Mouse (Mus musculus) stomach, embryonic 14.5 days (tissue): ENCODE data around the gene Gm43518. TPM values are rescaled to one million over a fixed set of nuclear protein-coding genes. Genes with fewer than 3 reads are reported as not detected.

Experiments used
- ATAC-seq: fragments of 200-750 bp; cut with Nextera tagmentation; 2 replicates; pipeline ENCODE4 v1.8.0; 2017; ENCODE audit warnings: low read depth, moderate TSS enrichment; ENCODE audit not compliant: insufficient number of reproducible peaks, insufficient read depth, low FRiP score
- H3K27ac ChIP-seq: fragments of 300-500 bp; sonication (generic); 2 replicates; pipeline ENCODE4 v1.5.1; 2014; ENCODE audit warnings: mild to moderate bottlenecking, low read length, moderate library complexity, mixed read lengths
- H3K27me3 ChIP-seq: fragments of 300-500 bp; sonication (generic); 2 replicates; pipeline ENCODE4 v1.6.1; 2014; ENCODE audit warnings: low read length, control low read depth, mixed read lengths; ENCODE audit not compliant: control insufficient read depth, insufficient read depth
- H3K36me3 ChIP-seq: fragments of 300-500 bp; sonication (generic); 2 replicates; pipeline ENCODE4 v1.6.1; 2014; ENCODE audit warnings: mild to moderate bottlenecking, control low read depth, low read length, moderate library complexity, mixed read lengths; ENCODE audit not compliant: control insufficient read depth, insufficient read depth
- H3K4me1 ChIP-seq: fragments of 300-500 bp; sonication (generic); 2 replicates; pipeline ENCODE4 v1.6.1; 2014; ENCODE audit warnings: low read length, control low read depth, mixed read lengths; ENCODE audit not compliant: control insufficient read depth, insufficient read depth
- H3K4me2 ChIP-seq: fragments of 300-500 bp; sonication (generic); replicated peaks from 2 replicates; pipeline ENCODE4 v1.6.1; 2014; ENCODE audit warnings: low read depth, low read length, control low read depth
- H3K4me3 ChIP-seq: fragments of 300-500 bp; sonication (generic); 2 replicates; pipeline ENCODE4 v1.5.1; 2014; ENCODE audit warnings: low read depth, low read length, control low read depth
- H3K9ac ChIP-seq: fragments of 300-500 bp; sonication (generic); replicated peaks from 2 replicates; pipeline ENCODE4 v1.6.1; 2014; ENCODE audit warnings: low read depth, mild to moderate bottlenecking, control low read depth, low read length, moderate library complexity, mixed read lengths
- H3K9me3 ChIP-seq: fragments of 300-500 bp; sonication (generic); 2 replicates; pipeline ENCODE4 v1.6.1; 2016; ENCODE audit warnings: low read depth, low read length, control low read depth; ENCODE audit not compliant: control insufficient read depth
- WGBS: fragments of 180-500 bp; shearing (Covaris S2); extraction: QIAGEN DNeasy Blood & Tissue Kit; methylation state at CpG from one replicate; pipeline ENCODE4 v1.1.7; 2014; 5-methylcytosine and 5-hydroxymethylcytosine counted together
- polyA plus RNA-seq: library from polyadenylated mRNA; unstranded; fragments of >200 nt; fragmentation: Nextera tagmentation; extraction: Ambion mirVana; gene quantifications from 2 replicates; pipeline ENCODE4 v1.2.1, GENCODE M21; 2014

Gene Gm43518
- polyA plus RNA-seq, 1 experiment from 2014 or later, result 4.0 TPM

GRCm38 (mm10) chr5:123891669-123892068 is 35.5 kb upstream of the Gm43518 start:
- H3K4me3 ChIP-seq, result no peak overlapping the region
- no peaks in the 10 kb centered on the region for H3K36me3 ChIP-seq
- ATAC-seq, result no peak
- no peaks in the 10 kb centered on the region for H3K9me3 ChIP-seq
- no peak overlapping the region for H3K27ac ChIP-seq
- 39% methylated on average over 6 of the region's 6 CpGs for WGBS
- H3K27me3 ChIP-seq, result no peaks in the 10 kb centered on the region
- H3K4me1 ChIP-seq, result no peaks in the 10 kb centered on the region
- H3K9ac ChIP-seq, result no peak overlapping the region
- no peak overlapping the region for H3K4me2 ChIP-seq

- WGBS, result 90% methylated on average over 5 of the region's 5 CpGs
- no peak for ATAC-seq
- no peak overlapping the region for H3K9ac ChIP-seq
- H3K27ac ChIP-seq, result no peak overlapping the region
- no peak overlapping the region for H3K4me3 ChIP-seq
- no peaks in the 10 kb centered on the region for H3K27me3 ChIP-seq
- no peaks in the 10 kb centered on the region for H3K4me1 ChIP-seq
- H3K4me2 ChIP-seq, result no peak overlapping the region
- H3K9me3 ChIP-seq, result no peaks in the 10 kb centered on the region
- H3K36me3 ChIP-seq, result no peaks in the 10 kb centered on the region
These were observed 33.7 kb upstream of the Gm43518 start for GRCm38 (mm10) chr5:123893520-123893919.

GRCm38 (mm10) chr5:123896395-123896794 is 30.8 kb upstream of the Gm43518 start:
- 73% methylated on average over 11 of the region's 11 CpGs for WGBS
- H3K4me1 ChIP-seq, result no peaks in the 10 kb centered on the region
- H3K9me3 ChIP-seq, result no peaks in the 10 kb centered on the region
- H3K27me3 ChIP-seq, result no peaks in the 10 kb centered on the region
- H3K4me2 ChIP-seq, result no peak overlapping the region
- no peak overlapping the region for H3K4me3 ChIP-seq
- H3K27ac ChIP-seq, result 0 out of 2 replicates have a peak overlapping the region, but pooled peaks have one; percentile 15
- H3K9ac ChIP-seq, result no peak overlapping the region
- no peaks in the 10 kb centered on the region for H3K36me3 ChIP-seq
- ATAC-seq, result no peak

- H3K4me1 ChIP-seq, result no peaks in the 10 kb centered on the region
- H3K9ac ChIP-seq, result no peak overlapping the region
- H3K36me3 ChIP-seq, result no peaks in the 10 kb centered on the region
- H3K4me2 ChIP-seq, result no peak overlapping the region
- ATAC-seq, result no peak
- H3K27ac ChIP-seq, result no peak overlapping the region
- 84% methylated on average over 13 of the region's 13 CpGs for WGBS
- H3K9me3 ChIP-seq, result no peaks in the 10 kb centered on the region
- H3K4me3 ChIP-seq, result no peak overlapping the region
- no peaks in the 10 kb centered on the region for H3K27me3 ChIP-seq
These were observed 29.9 kb upstream of the Gm43518 start for GRCm38 (mm10) chr5:123897352-123897751.

GRCm38 (mm10) chr5:123904059-123904672 is 23.1 kb upstream of the Gm43518 start:
- Histone ChIP-seq H3K4me3 (no peak overlapping the region), H3K4me2 (no peak overlapping the region), H3K36me3 (peaks cover 4% of the 10 kb centered on the region; the same call in 1 of the 2 replicates), H3K9ac (no peak overlapping the region), H3K27ac (no peak overlapping the region), H3K4me1 (peaks cover 9% of the 10 kb centered on the region), H3K9me3 (no peaks in the 10 kb centered on the region), H3K27me3 (no peaks in the 10 kb centered on the region)
- 69% methylated on average over 11 of the region's 11 CpGs for WGBS
- ATAC-seq, result no peak

GRCm38 (mm10) chr5:123906146-123906975 is 20.9 kb upstream of the Gm43518 start:
- Histone ChIP-seq H3K36me3 (peaks cover 11% of the 10 kb centered on the region), H3K27me3 (no peaks in the 10 kb centered on the region), H3K9ac (no peak overlapping the region), H3K4me3 (peak overlapping the region; percentile 90; the same call in 1 of the 2 replicates), H3K9me3 (no peaks in the 10 kb centered on the region), H3K4me1 (peaks cover 9% of the 10 kb centered on the region), H3K27ac (no peak overlapping the region), H3K4me2 (0 out of 2 replicates have a peak overlapping the region, but pooled peaks have one; percentile 20)
- no peak for ATAC-seq
- 70% methylated on average over 17 of the region's 17 CpGs for WGBS

GRCm38 (mm10) chr5:123906976-123907630 is 20.1 kb upstream of the Gm43518 start, which contains the start of gene Denr:
Gene Denr (plus strand): TSS chr5:123907175.
- H3K4me2 ChIP-seq, result peak within 1 kb of the TSS; percentile 94
- H3K27ac ChIP-seq, result peak within 1 kb of the TSS; percentile 82
- peak; percentile 94 for ATAC-seq
- no peaks in the 10 kb centered on the region for H3K27me3 ChIP-seq
- peak within 1 kb of the TSS; percentile 78 for H3K9ac ChIP-seq
- H3K4me1 ChIP-seq, result peaks cover 9% of the 10 kb centered on the region
- H3K9me3 ChIP-seq, result no peaks in the 10 kb centered on the region
- WGBS, result under 1% methylated on average over 56 of the region's 61 CpGs
- peaks cover 11% of the 10 kb centered on the region for H3K36me3 ChIP-seq
- peak within 1 kb of the TSS; percentile 90 for H3K4me3 ChIP-seq

GRCm38 (mm10) chr5:123907631-123907977 is 19.6 kb upstream of the Gm43518 start:
- Histone ChIP-seq H3K9me3 (no peaks in the 10 kb centered on the region), H3K27me3 (no peaks in the 10 kb centered on the region), H3K36me3 (peaks cover 14% of the 10 kb centered on the region), H3K27ac (no peak overlapping the region), H3K4me3 (peak overlapping the region; percentile 90), H3K9ac (peak overlapping the region; percentile 78), H3K4me1 (peaks cover 9% of the 10 kb centered on the region), H3K4me2 (peak overlapping the region; percentile 94)
- no peak for ATAC-seq
- WGBS, result 3% methylated on average over 10 of the region's 10 CpGs
